Mouse (Mus musculus) forebrain, postnatal 0 days (tissue): Measurements from ENCODE around the gene Chst11. TPM values are rescaled to one million over a fixed set of nuclear protein-coding genes. Genes with fewer than 3 reads are reported as not detected.
"Not testable (repeated sequence)": the region's sequence is repeated elsewhere in the genome, so short reads cannot be mapped to it uniquely, and the experiment has no call there.

Experiments
- ATAC-seq: fragments of 200-750 bp; cut with Nextera tagmentation; 2 replicates; pipeline ENCODE4 v1.8.0; 2017; ENCODE audit warnings: mild to moderate bottlenecking, moderate library complexity
- DNase-seq: peaks from one replicate; pipeline ENCODE4 v3.0.0-alpha.2; 2015
- H3K27ac ChIP-seq: fragments of 300-500 bp; sonication (generic); 2 replicates; pipeline ENCODE4 v1.5.1; 2014; ENCODE audit warnings: low read depth, mild to moderate bottlenecking, antibody characterized with exemption, low read length, moderate library complexity, mixed read lengths
- H3K27me3 ChIP-seq: fragments of 300-500 bp; sonication (generic); 2 replicates; pipeline ENCODE4 v1.6.1; 2014; ENCODE audit warnings: mild to moderate bottlenecking, low read length, mixed read lengths; ENCODE audit not compliant: insufficient read depth
- H3K36me3 ChIP-seq: fragments of 300-500 bp; sonication (generic); 2 replicates; pipeline ENCODE4 v1.6.1; 2014; ENCODE audit warnings: mild to moderate bottlenecking, moderate library complexity; ENCODE audit not compliant: insufficient read depth
- H3K4me1 ChIP-seq: fragments of 300-500 bp; sonication (generic); 2 replicates; pipeline ENCODE4 v1.6.1; 2014; ENCODE audit warnings: antibody characterized with exemption; ENCODE audit not compliant: insufficient read depth
- H3K4me2 ChIP-seq: fragments of 300-500 bp; sonication (generic); 2 replicates; pipeline ENCODE4 v1.6.1; 2014; ENCODE audit warnings: low read depth, mild to moderate bottlenecking, moderate library complexity
- H3K4me3 ChIP-seq: fragments of 300-500 bp; sonication (generic); 2 replicates; pipeline ENCODE4 v1.5.1; 2014; ENCODE audit warnings: low read depth, low read length, mixed read lengths
- H3K9ac ChIP-seq: fragments of 300-500 bp; sonication (generic); 2 replicates; pipeline ENCODE4 v1.6.1; 2014; ENCODE audit warnings: mild to moderate bottlenecking
- H3K9me3 ChIP-seq: fragments of 300-500 bp; sonication (generic); 2 replicates; pipeline ENCODE4 v1.6.1; 2016; ENCODE audit warnings: low read length
- CTCF ChIP-seq: sonication (generic); IDR thresholded peaks from 2 replicates; pipeline ENCODE4 v1.5.1; 2016; ENCODE audit warnings: antibody characterized with exemption, control low read depth, low read depth
- WGBS: fragments of 180-500 bp; shearing (Covaris S2); extraction: QIAGEN DNeasy Blood & Tissue Kit; methylation state at CpG from one replicate; pipeline ENCODE4 v1.1.7; 2014; 5-methylcytosine and 5-hydroxymethylcytosine counted together
- polyA plus RNA-seq: library from polyadenylated mRNA; unstranded; fragments of >200 nt; fragmentation: Nextera tagmentation; extraction: Ambion mirVana; gene quantifications from 2 replicates; pipeline ENCODE4 v1.2.1, GENCODE M21; 2015
- total RNA-seq: library from RNA; depleted of rRNA; stranded (reverse); fragments of >200 nt; gene quantifications from 2 replicates; pipeline ENCODE4 v1.2.3, GENCODE M21; 2014

Chst11 gene
- total and polyA plus RNA-seq, 2 experiments from 2014 or later = 2.9 to 20.8 TPM

DNA sequence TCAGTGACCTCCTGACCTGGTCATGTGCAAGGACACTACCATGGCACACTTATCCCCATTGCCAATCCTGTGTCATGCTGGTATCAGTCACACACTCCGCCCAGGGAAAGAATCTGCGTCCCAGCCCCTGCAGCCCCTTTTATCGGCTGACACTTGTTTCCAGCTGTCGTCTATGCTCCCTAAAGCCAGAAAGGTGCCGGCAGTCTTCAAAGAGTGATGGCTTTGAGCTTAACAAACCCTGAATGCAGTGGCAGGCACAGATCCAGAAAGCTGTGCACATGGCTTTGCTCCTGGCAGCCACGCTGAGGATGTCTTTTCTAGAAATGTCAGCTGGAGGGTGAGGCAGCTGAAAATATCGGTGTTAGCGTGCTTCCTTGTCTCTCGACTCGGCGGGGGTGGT, 131.6 kb downstream of the Chst11 start:
- Histone ChIP-seq H3K27me3 (no peaks in the 10 kb centered on the region), H3K9ac (no peak overlapping the region), H3K4me1 (peaks cover 10% of the 10 kb centered on the region), H3K9me3 (no peaks in the 10 kb centered on the region), H3K4me3 (no peak overlapping the region), H3K27ac (no peak overlapping the region), H3K4me2 (no peak overlapping the region), H3K36me3 (no peaks in the 10 kb centered on the region)
- TF ChIP-seq CTCF = no peak
- DNase-seq (peak; percentile 59), ATAC-seq (peak; percentile 30)
- WGBS = 16% methylated on average over 11 of the region's 11 CpGs

DNA sequence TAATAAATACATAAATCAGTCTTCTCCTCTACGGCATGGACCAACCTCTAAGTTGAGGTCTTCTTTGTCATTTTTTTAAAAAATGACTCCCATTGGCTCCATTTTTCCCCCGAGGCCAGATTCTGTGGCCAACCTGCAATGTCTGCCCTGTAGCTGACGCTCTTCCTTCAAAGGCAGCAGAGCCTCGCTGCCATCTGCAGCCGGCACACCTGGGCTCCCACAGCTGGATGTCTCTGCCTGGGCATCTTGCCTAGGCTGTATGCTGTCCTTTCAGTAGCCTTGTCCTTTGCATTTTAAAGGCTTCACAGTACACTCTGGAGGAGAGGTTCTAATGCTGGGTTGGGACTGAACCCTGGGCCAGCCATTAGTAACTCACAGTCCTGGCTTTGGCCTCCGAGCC, 132.6 kb downstream of the Chst11 start:
- no peaks in the 10 kb centered on the region for H3K27me3 ChIP-seq
- H3K9ac ChIP-seq = no peak overlapping the region
- 86% methylated on average over 6 of the region's 6 CpGs for WGBS
- H3K4me3 ChIP-seq = no peak overlapping the region
- TF ChIP-seq CTCF = no peak
- no peak overlapping the region for H3K27ac ChIP-seq
- no peaks in the 10 kb centered on the region for H3K36me3 ChIP-seq
- no peak overlapping the region for H3K4me2 ChIP-seq
- peaks cover 5% of the 10 kb centered on the region; the same call in 1 of the 2 replicates for H3K4me1 ChIP-seq
- ATAC-seq (no peak), DNase-seq (no peak)
- H3K9me3 ChIP-seq = no peaks in the 10 kb centered on the region

DNA sequence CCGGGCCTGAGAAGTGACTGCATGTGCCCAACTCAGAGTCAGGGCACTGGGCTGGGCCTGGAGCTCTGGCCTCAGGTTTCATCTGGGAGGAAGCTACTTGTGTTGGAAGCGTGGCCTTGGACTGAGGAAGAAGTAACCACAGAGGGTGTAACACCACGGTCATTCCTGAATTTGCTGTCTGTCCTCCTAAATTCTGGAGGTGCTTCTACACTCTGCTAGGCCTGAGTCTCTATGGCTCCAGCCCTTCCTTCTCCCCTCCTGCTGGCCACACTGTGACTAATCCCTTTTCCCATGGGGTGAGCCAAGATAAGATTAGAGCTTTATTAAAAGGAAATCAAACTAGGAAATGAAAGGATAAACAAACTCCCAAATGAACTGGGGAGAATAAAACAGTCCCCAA, 133.3 kb downstream of the Chst11 start:
- no peak for ATAC-seq
- H3K4me1 ChIP-seq = peaks cover 5% of the 10 kb centered on the region; the same call in 1 of the 2 replicates
- H3K4me2 ChIP-seq = no peak overlapping the region
- H3K27ac ChIP-seq = no peak overlapping the region
- H3K9ac ChIP-seq = no peak overlapping the region
- TF ChIP-seq CTCF = no peak
- H3K9me3 ChIP-seq = no peaks in the 10 kb centered on the region
- no peaks in the 10 kb centered on the region for H3K27me3 ChIP-seq
- H3K4me3 ChIP-seq = no peak overlapping the region
- WGBS = 76% methylated on average over 3 of the region's 3 CpGs
- no peaks in the 10 kb centered on the region for H3K36me3 ChIP-seq
- no peak for DNase-seq

DNA sequence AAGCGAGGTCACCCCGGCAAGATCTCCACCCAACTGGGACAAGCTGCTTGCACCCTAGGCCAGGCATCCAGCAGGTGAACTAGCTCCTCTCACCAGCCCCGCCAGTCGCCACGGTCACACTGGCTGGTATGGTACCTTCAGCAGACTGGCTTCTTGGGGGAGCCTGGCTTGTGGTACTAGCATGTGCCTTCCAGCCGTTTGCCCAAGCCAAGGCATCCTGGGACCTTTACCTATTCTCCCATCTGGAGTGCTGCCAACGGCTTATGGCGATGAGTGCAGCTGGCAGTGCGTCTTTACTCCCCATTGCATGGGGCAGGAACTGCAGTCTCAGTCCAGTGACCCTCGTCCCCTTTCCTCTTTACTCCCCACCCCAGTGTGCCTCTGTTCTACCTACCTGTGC, 133.7 kb downstream of the Chst11 start:
- Histone ChIP-seq H3K27me3 (no peaks in the 10 kb centered on the region), H3K4me1 (peaks cover 5% of the 10 kb centered on the region; the same call in 1 of the 2 replicates), H3K4me3 (no peak overlapping the region), H3K9me3 (no peaks in the 10 kb centered on the region), H3K9ac (no peak overlapping the region), H3K4me2 (no peak overlapping the region), H3K27ac (no peak overlapping the region), H3K36me3 (no peaks in the 10 kb centered on the region)
- no peak for ATAC-seq
- WGBS = 68% methylated on average over 10 of the region's 10 CpGs
- no peak for TF ChIP-seq CTCF
- no peak for DNase-seq

DNA sequence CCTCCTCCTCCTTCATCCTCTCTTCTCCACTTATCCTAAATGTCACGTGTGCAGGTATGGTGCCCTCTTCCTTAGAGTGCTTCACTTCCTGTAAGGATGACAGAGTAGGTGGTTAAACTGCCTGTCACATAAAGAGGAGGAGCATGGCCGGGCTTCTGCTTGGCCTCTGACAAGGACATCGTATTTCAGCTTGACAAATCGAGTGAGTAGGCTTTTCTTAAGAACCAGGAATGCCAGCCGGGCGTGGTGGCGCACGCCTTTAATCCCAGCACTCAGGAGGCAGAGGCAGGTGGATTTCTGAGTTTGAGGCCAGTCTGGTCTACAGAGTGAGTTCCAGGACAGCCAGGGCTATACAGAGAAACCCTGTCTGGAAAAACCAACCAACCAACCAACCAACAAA, 134.2 kb downstream of the Chst11 start:
- WGBS = 89% methylated on average over 8 of the region's 8 CpGs
- not testable (repeated sequence) for H3K9me3 ChIP-seq, H3K4me2 ChIP-seq, H3K27me3 ChIP-seq, H3K27ac ChIP-seq, DNase-seq, H3K4me1 ChIP-seq, ATAC-seq, H3K9ac ChIP-seq, H3K36me3 ChIP-seq, H3K4me3 ChIP-seq

DNA sequence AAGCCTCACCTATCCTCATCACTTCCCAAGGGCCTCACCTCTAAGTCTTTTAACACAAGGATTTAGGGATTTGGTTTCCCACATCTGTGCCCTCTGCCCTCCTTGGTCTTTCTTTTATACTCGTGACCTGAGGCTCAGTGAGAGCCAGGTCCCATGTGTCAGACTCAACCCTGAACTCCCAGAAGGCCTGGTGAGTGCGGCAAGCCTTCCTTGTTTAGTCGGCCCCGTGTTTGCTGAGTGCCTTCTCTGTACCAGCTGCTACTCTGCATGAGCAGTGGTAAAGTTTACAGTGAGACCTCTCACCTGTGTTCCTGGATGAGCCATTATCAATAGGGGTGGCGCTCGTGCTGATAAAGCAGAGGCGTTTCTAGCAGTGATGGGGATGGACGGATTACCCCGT, 134.6 kb downstream of the Chst11 start:
- 86% methylated on average over 9 of the region's 9 CpGs for WGBS
- H3K27me3 ChIP-seq = no peaks in the 10 kb centered on the region
- no peak for TF ChIP-seq CTCF
- peaks cover 5% of the 10 kb centered on the region; the same call in 1 of the 2 replicates for H3K4me1 ChIP-seq
- ATAC-seq (no peak), DNase-seq (no peak)
- H3K9ac ChIP-seq = no peak overlapping the region
- H3K36me3 ChIP-seq = no peaks in the 10 kb centered on the region
- no peak overlapping the region for H3K4me2 ChIP-seq
- no peak overlapping the region for H3K4me3 ChIP-seq
- no peak overlapping the region for H3K27ac ChIP-seq
- no peaks in the 10 kb centered on the region for H3K9me3 ChIP-seq

DNA sequence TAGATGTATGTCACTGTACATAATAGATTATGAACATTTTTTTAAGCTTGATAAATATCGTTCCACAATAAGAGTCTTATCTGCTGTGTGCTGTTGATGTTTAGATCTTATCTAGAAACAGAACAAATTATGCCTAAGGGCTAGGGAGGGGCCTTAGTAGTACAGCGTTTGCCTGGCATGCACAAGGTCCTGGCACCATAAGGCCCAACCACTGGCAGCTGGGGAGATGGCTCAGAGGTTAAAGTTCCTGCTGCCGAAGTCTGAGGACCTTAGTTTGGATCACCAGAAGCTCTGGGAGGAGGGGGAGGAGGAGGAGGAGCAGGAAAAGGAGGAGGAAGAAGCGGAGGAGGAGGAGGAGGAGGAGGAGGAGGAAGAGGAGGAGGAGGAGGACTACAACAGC, 135.6 kb downstream of the Chst11 start:
- 85% methylated on average over 4 of the region's 4 CpGs for WGBS
- Histone ChIP-seq H3K27ac (no peak overlapping the region), H3K27me3 (no peaks in the 10 kb centered on the region), H3K4me1 (peaks cover 5% of the 10 kb centered on the region; the same call in 1 of the 2 replicates), H3K4me2 (no peak overlapping the region), H3K4me3 (no peak overlapping the region), H3K9me3 (no peaks in the 10 kb centered on the region), H3K36me3 (no peaks in the 10 kb centered on the region), H3K9ac (no peak overlapping the region)
- ATAC-seq = no peak
- DNase-seq = no peak
- TF ChIP-seq CTCF = no peak

DNA sequence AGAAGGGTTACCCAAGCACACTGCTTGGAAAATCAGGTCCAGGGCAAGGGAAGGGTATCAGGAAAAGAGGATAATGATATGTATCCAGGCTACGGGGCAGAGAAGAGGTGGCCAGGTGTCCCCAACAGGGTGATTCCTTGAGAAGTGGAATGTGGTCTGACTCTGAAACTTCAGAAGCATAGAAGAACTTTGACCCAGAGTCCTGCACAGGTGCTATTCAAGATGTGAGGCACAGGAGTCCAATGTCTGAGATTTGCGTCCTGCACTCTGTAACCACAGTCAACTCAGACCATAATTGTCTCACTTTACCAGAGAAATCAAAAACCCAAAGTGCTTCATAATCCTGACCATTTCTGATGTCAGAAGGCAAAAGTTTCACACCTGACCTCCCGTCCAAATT, 139.3 kb downstream of the Chst11 start:
- Histone ChIP-seq H3K4me1 (no peaks in the 10 kb centered on the region), H3K9me3 (no peaks in the 10 kb centered on the region), H3K4me2 (no peak overlapping the region), H3K27me3 (no peaks in the 10 kb centered on the region), H3K36me3 (no peaks in the 10 kb centered on the region), H3K9ac (no peak overlapping the region), H3K4me3 (no peak overlapping the region), H3K27ac (no peak overlapping the region)
- 92% methylated on average over 3 of the region's 3 CpGs for WGBS
- TF ChIP-seq CTCF = no peak
- DNase-seq (no peak), ATAC-seq (no peak)
